8 mouse cellular contexts compared by ENCODE assay signal in the genomic region with DNA sequence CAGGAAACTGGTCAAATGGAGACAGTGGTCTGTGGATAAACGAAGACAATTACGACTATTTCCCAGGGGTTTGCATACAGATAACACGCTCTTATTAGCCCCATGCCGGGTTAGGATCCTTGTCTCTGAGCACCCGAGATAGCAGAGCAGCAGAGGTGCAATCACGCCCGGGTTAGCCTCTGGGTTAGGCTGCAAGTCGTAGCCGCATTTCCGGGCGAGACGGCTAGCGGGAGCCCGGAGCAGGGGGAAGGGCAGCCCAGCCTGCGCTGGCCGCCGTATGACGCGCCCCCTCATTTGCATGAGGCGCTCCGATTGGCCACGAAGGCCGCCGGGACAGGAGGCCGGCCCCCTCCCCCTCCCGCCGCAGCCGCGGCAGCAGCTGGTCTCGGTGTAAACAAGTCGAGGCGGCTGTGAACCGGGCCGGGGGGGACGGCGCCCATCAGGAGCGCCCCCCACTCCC. TPM values are rescaled to one million over a fixed set of nuclear protein-coding genes. Genes with fewer than 3 reads are reported as not detected.
A peak's percentile ranks its signal among the peaks of the same experiment; 100 is the strongest.
DNase-seq lines count a peak whose midpoint lies in the region; ATAC-seq and TF ChIP-seq lines count a peak whose summit lies in the region.

Gene Ypel3, plus strand, starts transcription at position 358 of the 460 bp plus-strand sequence.

- peak; percentile 98 for DNase-seq in brain, adult 2 months (ENCODE audit: low read depth, low spot score)
- peak; percentile 96 to 97 for DNase-seq in heart, adult 9 months (ENCODE audit: low spot score in 2 of 2)
- peak; percentile 97 for DNase-seq in liver
- DNase-seq in monocyte, adult 2 months (ENCODE audit: low read depth in 1 of 2, low spot score in 2 of 2) = peak; percentile 71 to 83
- peak; percentile 95 to 97 for DNase-seq in spleen, postnatal 4 days (ENCODE audit: low spot score in 2 of 2)

- peaks cover 5% of the 10 kb centered on the region for H3K36me3 ChIP-seq in C2C12 (ENCODE audit: control insufficient read depth, insufficient read depth)
- peaks cover 6% of the 10 kb centered on the region; the same call in 1 of the 2 replicates for H3K36me3 ChIP-seq in kidney, embryonic 14.5 days (ENCODE audit: control insufficient read depth, insufficient read depth, low read length)

- H3K79me2 ChIP-seq in C2C12 (ENCODE audit: control insufficient read depth, insufficient read depth) = no peaks in the 10 kb centered on the region

- peak within 1 kb of the TSS; percentile 62 for H3K27ac ChIP-seq in embryonic fibroblast, embryonic 13.5 days (ENCODE audit: insufficient read depth, low read length)
- peak within 1 kb of the TSS; percentile 77 for H3K27ac ChIP-seq in kidney, embryonic 14.5 days (ENCODE audit: low read depth, low read length)

- TF ChIP-seq POLR2A in embryonic fibroblast, embryonic 13.5 days (IDR thresholded peaks at IDR 0.05; ENCODE audit: low read depth, low read length) = peak; percentile 79

- no peaks in the 10 kb centered on the region for H3K9me3 ChIP-seq in kidney, embryonic 14.5 days (ENCODE audit: control insufficient read depth, low read length)

- under 1% methylated on average over 36 of the region's 37 CpGs for WGBS in kidney, embryonic 14.5 days

- peak within 1 kb of the TSS; percentile 82 for H3K9ac ChIP-seq in kidney, embryonic 14.5 days (ENCODE audit: low read depth, low read length)

- peak within 1 kb of the TSS; percentile 34 for H3ac ChIP-seq in C2C12 (ENCODE audit: control insufficient read depth, insufficient read length, low read depth)

- TF ChIP-seq CTCF in C2C12 (IDR thresholded peaks at IDR 0.05; ENCODE audit: control insufficient read depth, insufficient read depth, insufficient read length) = no peak
- TF ChIP-seq CTCF in embryonic fibroblast, embryonic 13.5 days (IDR thresholded peaks at IDR 0.05; ENCODE audit: borderline replicate concordance, insufficient read depth, low read length) = no peak

- H3K79me3 ChIP-seq in C2C12 (ENCODE audit: low read depth) = no peaks in the 10 kb centered on the region

- peaks cover 6% of the 10 kb centered on the region; the same call in 1 of the 2 replicates for H3K4me1 ChIP-seq in embryonic fibroblast, embryonic 13.5 days (ENCODE audit: control insufficient read depth, insufficient read depth, low read length)
- peaks cover 29% of the 10 kb centered on the region for H3K4me1 ChIP-seq in kidney, embryonic 14.5 days (ENCODE audit: control insufficient read depth, insufficient read depth, low read length)

- no peaks in the 10 kb centered on the region for H3K27me3 ChIP-seq in C2C12 (ENCODE audit: control insufficient read depth, insufficient read depth, insufficient read length)
- H3K27me3 ChIP-seq in kidney, embryonic 14.5 days (ENCODE audit: control insufficient read depth, insufficient read depth, low read length) = no peaks in the 10 kb centered on the region

- peak; percentile 88 for ATAC-seq in kidney, embryonic 14.5 days (ENCODE audit: low FRiP score, low TSS enrichment)

- H3K4me3 ChIP-seq in C2C12 (ENCODE audit: insufficient read depth, poor library complexity, severe bottlenecking) = peak within 1 kb of the TSS; percentile 11
- peak within 1 kb of the TSS; percentile 41 for H3K4me3 ChIP-seq in embryonic fibroblast, embryonic 13.5 days (ENCODE audit: insufficient read depth, low read length)
- H3K4me3 ChIP-seq in kidney, embryonic 14.5 days (ENCODE audit: low read length) = peak within 1 kb of the TSS; percentile 73

- H3K4me2 ChIP-seq in kidney, embryonic 14.5 days (replicated peaks; ENCODE audit: low read depth, low read length) = peak within 1 kb of the TSS; percentile 97

TF ChIP-seq in C2C12, 6 proteins besides CTCF, POLR2A, EP300 and RAD21:
- TF ChIP-seq MYOG (IDR thresholded peaks at IDR 0.05; ENCODE audit: control insufficient read depth, extremely low read depth, insufficient read length) = no peak
- no peak for TF ChIP-seq MAX (IDR thresholded peaks at IDR 0.05)
- no peak for TF ChIP-seq MYOD1 (IDR thresholded peaks at IDR 0.05; ENCODE audit: control insufficient read depth, insufficient read length, low read depth)
- TF ChIP-seq FOSL1 (IDR thresholded peaks at IDR 0.05; ENCODE audit: insufficient read depth, low read length, poor library complexity, severe bottlenecking) = no peak
- TF ChIP-seq USF1 (IDR thresholded peaks at IDR 0.05; ENCODE audit: low read depth) = no peak

RNA-seq across cellular contexts. Expression of gene Ypel3, which starts in this region (rescaled TPM):
- polyA plus RNA-seq in C2C12 (2012; fragmentation: generic; extraction: Trizol) = 16.6 TPM
- 58.8 and 62.2 TPM in 2 replicates for polyA plus RNA-seq in embryonic fibroblast, embryonic 13.5 days (2011; ENCODE audit: insufficient read length, low read depth, missing spikeins)
- polyA plus RNA-seq in kidney, embryonic 14.5 days (2014; fragmentation: Nextera tagmentation; extraction: Ambion mirVana) = 87.5 and 94.5 TPM in 2 replicates

Comparison
In these comparisons a context has a peak if more than half of its experiments do, and no peak if none do; other contexts are left out.
1. Peak in every context shown above with its lines: DNase-seq, ATAC-seq, H3K4me3 ChIP-seq and H3K27ac ChIP-seq.
2. H3K4me3 ChIP-seq: peak in every context shown above with its lines; median percentile 73 in kidney, embryonic 14.5 days; 41 in embryonic fibroblast, embryonic 13.5 days; 11 in C2C12.